Mouse (Mus musculus) inflammation-experienced regulatory T-cells, adult 6 months (primary cell): Measurements from ENCODE around the gene Trim31. TPM values are rescaled to one million over a fixed set of nuclear protein-coding genes. Genes with fewer than 3 reads are reported as not detected.
A peak's percentile ranks its signal among the peaks of the same experiment; 100 is the strongest.
"Not testable (repeated sequence)": the region's sequence is repeated elsewhere in the genome, so short reads cannot be mapped to it uniquely, and the experiment has no call there.

Source experiments
- ATAC-seq: one replicate; pipeline ENCODE4 v1.8.0; 2017
- polyA plus RNA-seq, 3 experiments: library from polyadenylated mRNA; unstranded; fragments of 100-300 nt; shearing (Covaris generic); gene quantifications; one replicate each; pipeline ENCODE4 v1.2.1; 2017

Gene Trim31
- not detected for polyA plus RNA-seq

DNA sequence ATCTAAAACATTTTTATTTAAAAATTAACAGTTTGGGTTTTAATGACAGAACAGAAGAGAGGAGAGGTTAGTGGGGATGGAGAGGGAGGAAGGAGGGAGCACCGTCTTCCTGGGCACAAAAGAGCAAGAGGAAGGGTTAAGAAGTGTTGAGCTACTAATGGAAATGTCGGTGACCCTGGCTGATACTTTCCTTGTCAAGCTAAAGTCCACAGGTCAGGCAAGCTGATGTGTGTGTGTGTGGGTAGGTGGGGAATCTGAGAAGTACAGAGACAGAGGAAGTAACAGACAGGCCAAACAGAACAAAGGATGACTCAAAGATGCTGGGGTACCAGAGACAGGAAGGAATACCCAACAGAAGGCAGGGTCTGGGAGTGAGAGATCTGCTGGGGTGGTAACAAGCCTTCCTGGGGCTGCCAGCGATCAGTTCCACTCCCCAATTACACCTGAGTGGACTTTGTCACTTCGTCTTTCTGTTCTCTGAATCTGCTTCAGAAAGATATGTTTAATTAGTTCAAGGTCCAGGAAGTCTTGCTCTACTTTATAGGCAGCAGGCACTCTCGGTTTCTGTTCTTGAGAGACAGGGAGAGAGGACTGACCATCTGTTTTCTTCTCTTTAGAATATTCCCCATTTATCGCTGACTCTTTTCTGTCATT lies at the start of gene Trim31:
Gene Trim31, plus strand, starts transcription at position 567 of the 654 bp plus-strand sequence.
- ATAC-seq = no peak

GRCm38 (mm10) chr17:36848911-36849310 lies 49.0 kb upstream of the Trim31 start:
- ATAC-seq = no peak

- no peak for ATAC-seq
These were observed 47.9 kb upstream of the Trim31 start for GRCm38 (mm10) chr17:36849992-36850391.

DNA sequence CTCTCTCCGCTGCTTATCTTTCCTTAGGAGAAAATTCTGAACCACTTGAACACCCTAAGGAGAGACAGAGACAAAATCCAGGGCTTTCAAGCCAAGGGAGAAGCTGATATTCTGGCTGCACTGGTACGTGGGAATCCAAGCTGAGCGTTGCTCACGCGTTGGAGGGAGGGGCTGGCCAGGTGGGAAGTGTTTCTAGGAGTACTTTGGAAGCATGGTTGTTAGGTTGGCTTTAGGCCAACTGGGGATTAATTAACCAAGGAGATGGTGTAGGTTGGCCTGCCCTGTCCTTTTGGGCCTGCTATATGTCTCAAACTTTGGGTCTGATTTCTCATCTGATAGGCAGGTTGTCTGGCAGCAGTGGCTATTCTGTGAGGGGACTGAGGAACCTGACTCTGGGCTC lies 46.7 kb upstream of the Trim31 start:
- no peak for ATAC-seq

- no peak for ATAC-seq
These were observed 46.3 kb upstream of the Trim31 start for GRCm38 (mm10) chr17:36851627-36852026.

DNA sequence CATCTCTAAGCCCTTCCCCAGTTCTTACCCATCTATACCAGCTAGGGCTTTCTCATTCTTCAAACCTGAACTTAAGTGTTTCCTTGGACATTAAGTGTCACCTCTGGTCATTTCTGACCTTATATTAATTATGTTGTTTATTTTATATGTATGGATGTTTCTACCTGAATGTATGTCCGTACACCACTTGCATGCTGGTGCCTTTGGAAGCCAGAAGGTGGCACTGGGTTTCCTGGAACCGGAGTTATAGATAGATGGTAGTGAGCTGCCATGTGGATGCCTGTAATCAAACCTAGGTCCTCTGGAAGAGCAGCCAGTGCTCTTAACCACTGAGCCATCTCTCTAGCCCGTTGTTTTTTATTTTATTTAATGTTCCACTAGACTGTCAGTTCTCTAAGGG lies 42.4 kb upstream of the Trim31 start:
- ATAC-seq = no peak

- no peak for ATAC-seq
These were observed 41.7 kb upstream of the Trim31 start for GRCm38 (mm10) chr17:36856236-36856635.

DNA sequence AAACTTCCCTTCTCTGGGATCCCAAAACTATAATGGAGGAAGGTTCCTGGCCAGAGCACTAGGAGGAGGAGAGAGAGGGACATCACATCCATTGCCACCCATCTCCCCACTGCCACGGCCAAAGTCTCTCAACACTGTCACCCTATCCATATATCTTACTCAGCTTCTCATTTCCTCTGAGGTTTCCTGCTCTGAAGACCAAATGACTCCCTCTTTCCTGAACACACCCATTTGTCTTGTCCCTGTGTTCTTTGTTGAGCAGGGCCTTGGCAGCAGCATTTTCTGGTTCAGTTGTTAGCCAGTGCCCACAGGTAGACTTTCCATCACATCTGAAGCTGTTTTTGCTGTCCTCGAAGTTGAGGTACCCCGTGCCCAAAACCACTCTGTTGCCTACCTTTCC lies 39.7 kb upstream of the Trim31 start:
- no peak for ATAC-seq

DNA sequence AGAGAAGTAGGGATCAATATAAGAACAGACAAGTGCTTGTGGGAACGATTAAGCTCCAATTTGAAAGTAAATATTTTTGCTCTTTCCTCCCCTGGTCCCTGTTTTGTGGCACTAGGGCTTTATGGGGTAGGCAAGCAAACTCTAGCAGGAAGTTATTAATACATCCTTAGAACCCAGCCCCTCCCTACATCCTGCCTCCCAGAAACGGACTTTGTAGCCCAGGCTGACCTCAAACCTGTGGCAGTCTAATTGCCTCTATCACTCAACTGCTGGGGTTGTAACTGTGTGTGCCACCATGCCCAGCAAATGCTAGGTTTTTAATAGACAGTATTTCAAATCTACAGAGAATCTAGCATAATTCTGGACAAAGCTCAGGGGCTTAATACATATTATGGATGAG lies 36.2 kb upstream of the Trim31 start:
- no peak for ATAC-seq

DNA sequence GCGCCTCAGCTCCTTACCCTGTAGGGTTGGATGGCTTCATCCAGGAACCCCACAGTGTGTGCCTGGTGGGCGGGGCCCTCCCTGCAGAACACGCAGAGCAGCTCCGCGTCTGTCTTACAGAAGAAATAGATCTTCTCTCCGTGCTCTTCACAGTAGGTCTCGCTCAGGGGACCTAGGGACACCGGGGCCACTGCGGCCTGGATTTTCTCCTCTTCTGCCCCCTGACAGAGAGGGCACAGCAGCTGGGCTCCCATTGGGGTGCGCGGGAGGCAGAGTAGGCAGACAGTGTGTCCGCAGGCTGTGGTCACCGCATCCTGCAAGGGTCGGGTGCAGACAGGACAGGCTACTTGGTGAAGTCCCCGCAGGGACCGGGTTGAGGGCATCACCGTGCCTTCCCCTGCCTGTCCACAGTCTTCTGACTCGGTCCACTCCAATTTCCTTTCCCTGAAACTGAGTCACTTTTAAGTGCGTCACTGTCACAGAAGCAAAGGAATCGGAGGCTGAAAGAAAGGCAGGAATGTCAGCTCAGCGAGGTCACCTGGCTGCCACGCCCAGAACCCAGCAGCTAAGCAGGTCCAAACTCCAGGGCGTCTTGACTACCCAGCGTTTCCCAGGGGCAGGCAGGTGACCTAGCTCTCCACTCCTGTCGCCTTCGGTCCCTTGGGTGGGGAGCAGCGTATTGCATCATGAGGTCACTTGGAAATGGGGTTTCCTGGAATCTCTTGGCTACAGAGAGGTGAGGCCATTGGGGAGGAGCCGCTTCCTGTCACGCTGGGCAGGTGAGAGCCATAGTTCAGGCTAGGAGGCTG lies 31.0 kb upstream of the Trim31 start, which contains the start of gene Trim15:
Gene Trim15, minus strand, starts transcription at position 492 of the 809 bp plus-strand sequence.
- no peak for ATAC-seq

GRCm38 (mm10) chr17:36868836-36869235 lies 29.1 kb upstream of the Trim31 start:
- no peak for ATAC-seq

GRCm38 (mm10) chr17:36869284-36869954 lies 28.5 kb upstream of the Trim31 start, which contains the start of gene Trim10:
Trim10 (plus strand) TSS chr17:36869574.
- ATAC-seq = no peak

- ATAC-seq = no peak
These were observed 27.7 kb upstream of the Trim31 start for GRCm38 (mm10) chr17:36869955-36870810.

DNA sequence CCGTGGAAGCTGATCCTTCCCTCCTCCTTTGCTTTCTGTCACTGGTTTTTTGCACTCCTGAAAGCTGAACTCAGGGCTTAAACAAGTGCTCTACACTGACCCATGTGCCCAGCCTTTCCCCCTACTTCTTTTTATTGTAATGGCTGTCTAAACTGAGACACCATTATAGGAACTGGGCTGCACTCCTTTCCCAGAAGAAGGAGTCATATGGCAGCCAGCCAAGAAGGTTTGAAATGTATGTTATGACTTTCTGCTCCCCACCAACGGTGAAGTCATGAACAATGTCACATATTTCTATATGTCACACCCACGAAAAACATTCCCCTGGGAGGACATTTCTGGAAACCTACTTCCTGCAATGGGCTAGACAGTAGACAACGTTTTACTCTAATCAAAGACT lies 23.3 kb upstream of the Trim31 start:
- no peak for ATAC-seq

DNA sequence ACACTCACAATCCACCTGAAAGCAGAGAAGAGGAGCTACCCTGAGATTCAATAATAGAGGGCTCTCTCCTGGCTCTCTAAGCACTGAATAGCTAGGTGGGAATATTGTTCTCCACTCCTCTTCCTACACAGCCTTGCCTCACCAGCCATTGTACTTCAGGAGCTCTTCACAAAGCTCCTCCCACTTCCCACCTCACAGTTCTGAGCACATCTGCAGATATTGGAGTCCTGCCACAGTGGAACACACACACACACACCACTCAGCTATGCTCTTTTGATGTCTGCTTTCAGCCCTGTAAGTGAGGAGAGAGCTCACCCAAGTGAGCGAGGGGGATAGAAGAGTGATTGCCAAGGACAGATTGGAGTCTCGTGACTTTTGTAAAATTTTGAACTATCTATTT lies 14.6 kb upstream of the Trim31 start:
- no peak for ATAC-seq

DNA sequence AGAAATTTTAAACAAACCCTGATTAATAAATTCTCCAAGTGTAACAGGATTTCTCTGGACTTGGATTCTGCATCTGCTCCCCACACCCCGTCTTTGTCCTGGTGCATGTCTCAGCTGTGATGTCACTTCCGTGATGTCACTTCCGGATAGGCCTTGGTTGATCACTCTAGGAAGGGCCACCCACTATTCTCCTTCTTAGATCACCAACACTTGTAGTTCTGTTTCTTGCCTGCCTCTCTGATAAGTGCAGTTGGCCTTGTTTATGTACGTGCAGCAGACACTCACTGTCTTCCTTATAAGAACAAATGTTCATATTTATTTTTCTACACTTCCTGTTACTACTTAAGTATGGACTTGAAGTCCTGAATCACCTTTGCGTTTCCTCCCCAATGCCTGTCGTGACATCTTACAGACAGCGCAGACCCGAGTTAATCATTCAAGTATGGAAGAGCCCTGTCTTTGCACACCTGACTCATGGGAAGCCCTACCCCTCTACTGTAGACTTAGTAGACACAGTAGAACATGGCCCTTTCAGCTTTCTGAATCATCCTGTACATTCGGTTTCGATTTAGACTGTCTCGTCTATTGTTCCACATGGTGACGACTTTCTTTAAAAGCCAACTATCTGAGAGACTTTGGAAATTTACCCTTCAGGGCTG lies 12.7 kb upstream of the Trim31 start:
- ATAC-seq = no peak

DNA sequence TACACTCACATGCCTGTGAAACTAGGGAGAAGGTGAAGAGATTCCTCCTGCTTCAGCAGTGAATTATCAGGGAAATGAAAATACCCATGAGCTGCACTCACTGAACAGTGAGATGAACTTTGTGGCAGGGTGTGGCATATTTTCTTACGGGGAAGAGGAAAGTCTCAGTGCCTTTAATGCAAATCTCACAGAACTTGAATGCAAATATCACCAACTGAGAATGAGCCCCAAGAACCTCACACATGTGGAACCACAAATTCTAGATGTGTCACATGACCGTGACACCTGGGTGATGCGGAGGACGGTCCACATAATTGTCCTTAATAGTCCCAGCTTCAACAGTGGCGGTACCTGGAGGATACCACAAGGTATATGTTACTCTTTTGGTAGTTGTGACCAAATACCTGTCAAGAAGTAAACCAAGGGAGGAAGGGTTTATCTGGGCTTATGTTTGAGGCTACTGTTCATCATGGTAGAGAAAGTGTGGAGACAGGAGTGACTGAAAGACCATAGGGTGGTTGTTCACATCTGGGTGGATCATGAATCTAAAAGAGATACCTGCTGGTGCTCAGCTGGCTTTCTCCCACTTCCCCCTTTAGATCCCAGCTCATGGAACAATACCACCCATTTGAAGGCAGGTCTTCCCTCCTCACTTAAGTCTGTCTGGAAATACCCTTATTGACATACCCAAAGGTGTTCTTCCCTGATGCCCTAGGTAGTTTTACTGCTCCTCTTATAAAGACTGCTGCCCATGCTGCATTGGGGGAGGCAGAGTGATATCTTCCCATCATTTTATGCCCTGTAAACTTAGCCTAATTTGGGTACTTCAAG lies 7.6 kb upstream of the Trim31 start, which contains the start of gene Trim40:
Gene Trim40, minus strand, starts transcription at position 51 of the 831 bp plus-strand sequence.
- no peak for ATAC-seq

GRCm38 (mm10) chr17:36891496-36891895 lies 6.4 kb upstream of the Trim31 start:
- ATAC-seq = not testable (repeated sequence)

- ATAC-seq = peak; percentile 74
These were observed 5.6 kb upstream of the Trim31 start for GRCm38 (mm10) chr17:36892362-36892761.

DNA sequence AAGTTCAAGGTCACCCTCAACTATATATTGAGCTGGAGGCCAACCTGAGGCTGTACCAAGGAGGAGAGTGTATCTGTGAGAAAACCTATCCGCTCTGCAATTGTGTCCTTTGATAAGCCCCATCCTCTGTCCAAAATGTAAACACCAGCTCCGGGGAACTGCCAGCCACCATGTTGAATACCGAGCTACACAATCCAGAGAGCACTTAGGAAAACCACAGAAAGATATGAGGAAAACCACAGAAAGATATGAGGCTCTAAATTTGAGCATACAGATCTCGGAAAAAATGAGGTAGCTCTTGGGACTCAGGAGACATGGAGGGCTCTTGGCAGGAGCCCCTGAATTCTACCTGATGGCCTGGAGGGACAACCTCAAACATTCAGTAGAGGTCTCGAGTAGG lies 4.5 kb upstream of the Trim31 start:
- ATAC-seq = no peak

DNA sequence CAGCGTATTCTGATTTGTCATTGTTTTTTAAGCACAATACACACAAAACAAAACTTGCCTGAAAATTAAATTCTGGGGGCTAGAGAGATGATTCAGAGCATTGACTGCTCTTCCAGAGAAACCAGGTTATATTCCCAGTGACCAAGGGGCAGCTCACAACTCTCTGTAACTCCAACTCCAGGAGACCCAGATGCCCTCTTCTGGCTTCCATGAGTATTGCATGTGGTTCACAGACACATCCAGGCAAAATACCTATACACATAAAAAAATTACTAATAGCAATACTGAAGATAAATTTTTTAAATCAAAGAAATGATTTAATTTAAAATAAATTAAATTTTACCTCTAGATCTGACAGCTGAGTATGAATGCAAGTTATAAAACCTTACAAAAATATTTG lies 1.3 kb upstream of the Trim31 start:
- ATAC-seq = no peak
